Mouse (Mus musculus) retina, postnatal 7 days (tissue): ENCODE data around the gene Dnah2.

Experiments
- DNase-seq: peaks from one replicate; pipeline ENCODE4 v3.0.0-alpha.2; 2012; ENCODE audit warnings: low read depth, low spot score

Gene Dnah2

GRCm38 (mm10) chr11:69471491-69471890 is 77.4 kb downstream of the Dnah2 start:
- DNase-seq, result no peak

GRCm38 (mm10) chr11:69469301-69469700 is 79.6 kb downstream of the Dnah2 start:
- no peak for DNase-seq

- no peak for DNase-seq
Observed at GRCm38 (mm10) chr11:69463996-69464395, 84.9 kb downstream of the Dnah2 start.

- DNase-seq, result no peak
Observed at GRCm38 (mm10) chr11:69461568-69461967, 87.3 kb downstream of the Dnah2 start.

GRCm38 (mm10) chr11:69459883-69460282 is 89.0 kb downstream of the Dnah2 start:
- DNase-seq, result no peak

GRCm38 (mm10) chr11:69457006-69457579 is 91.8 kb downstream of the Dnah2 start:
- DNase-seq, result no peak

- no peak for DNase-seq
Observed at GRCm38 (mm10) chr11:69452114-69452867, 96.6 kb downstream of the Dnah2 start.

GRCm38 (mm10) chr11:69447299-69447698 is 101.6 kb downstream of the Dnah2 start:
- DNase-seq, result no peak

GRCm38 (mm10) chr11:69443328-69443727 is 105.6 kb downstream of the Dnah2 start:
- no peak for DNase-seq

- no peak for DNase-seq
Observed at GRCm38 (mm10) chr11:69437291-69437690, 111.6 kb downstream of the Dnah2 start.

- DNase-seq, result no peak
Observed at GRCm38 (mm10) chr11:69433189-69433588, 115.7 kb downstream of the Dnah2 start.

- DNase-seq, result no peak
Observed at GRCm38 (mm10) chr11:69432640-69432982, 116.3 kb downstream of the Dnah2 start.

- peak; percentile 76 for DNase-seq
Observed at GRCm38 (mm10) chr11:69431829-69432639, 116.9 kb downstream of the Dnah2 start.

- DNase-seq, result no peak
Observed at GRCm38 (mm10) chr11:69430631-69431030, 118.3 kb downstream of the Dnah2 start.

- DNase-seq, result no peak
Observed at GRCm38 (mm10) chr11:69429313-69429712, 119.6 kb downstream of the Dnah2 start.

- DNase-seq, result no peak
Observed at GRCm38 (mm10) chr11:69428751-69429150, 120.2 kb downstream of the Dnah2 start.

- no peak for DNase-seq
Observed at GRCm38 (mm10) chr11:69426246-69426645, 122.7 kb downstream of the Dnah2 start.

- DNase-seq, result no peak
Observed at GRCm38 (mm10) chr11:69423885-69424284, 125.0 kb downstream of the Dnah2 start.

- no peak for DNase-seq
Observed at GRCm38 (mm10) chr11:69422842-69423241, 126.1 kb downstream of the Dnah2 start.

GRCm38 (mm10) chr11:69421131-69421977 is 127.6 kb downstream of the Dnah2 start:
- DNase-seq, result no peak

GRCm38 (mm10) chr11:69420554-69421000 is 128.3 kb downstream of the Dnah2 start:
- DNase-seq, result no peak
